Mouse (Mus musculus): Measurements from ENCODE around the gene Rbm17. TPM values are rescaled to one million over a fixed set of nuclear protein-coding genes. Genes with fewer than 3 reads are reported as not detected.
"Not testable (repeated sequence)": the region's sequence is repeated elsewhere in the genome, so short reads cannot be mapped to it uniquely, and the experiment has no call there.

Rbm17 gene
- 88.0 and 120 TPM in 2 replicates for polyA plus RNA-seq (2012; rRNA removed)

GRCm38 (mm10) chr2:11604053-11604452 lies at the start of gene Rbm17:
Gene Rbm17, minus strand, starts transcription at chr2:11604153.
- no peak for DNase-seq (ENCODE audit: low spot score)

- DNase-seq (ENCODE audit: low spot score), result no peak
Observed at GRCm38 (mm10) chr2:11653330-11653729, 49.4 kb upstream of the Rbm17 start.

- DNase-seq (ENCODE audit: low spot score), result no peak
Observed at GRCm38 (mm10) chr2:11652780-11653179, 48.8 kb upstream of the Rbm17 start.

- DNase-seq (ENCODE audit: low spot score), result no peak
Observed at GRCm38 (mm10) chr2:11652196-11652595, 48.2 kb upstream of the Rbm17 start.

GRCm38 (mm10) chr2:11651476-11651875 lies 47.5 kb upstream of the Rbm17 start:
- DNase-seq (ENCODE audit: low spot score), result no peak

GRCm38 (mm10) chr2:11645297-11645696 lies 41.3 kb upstream of the Rbm17 start:
- no peak for DNase-seq (ENCODE audit: low spot score)

GRCm38 (mm10) chr2:11644057-11644456 lies 40.1 kb upstream of the Rbm17 start:
- DNase-seq (ENCODE audit: low spot score), result no peak

GRCm38 (mm10) chr2:11642451-11642941 lies 38.5 kb upstream of the Rbm17 start, which contains the start of gene Il2ra:
Gene Il2ra, plus strand, starts transcription at chr2:11642807.
- DNase-seq (ENCODE audit: low spot score), result no peak

GRCm38 (mm10) chr2:11637115-11637514 lies 33.2 kb upstream of the Rbm17 start:
- DNase-seq (ENCODE audit: low spot score), result no peak

- DNase-seq (ENCODE audit: low spot score), result no peak
Observed at GRCm38 (mm10) chr2:11636138-11636480, 32.2 kb upstream of the Rbm17 start.

GRCm38 (mm10) chr2:11635471-11636137 lies 31.7 kb upstream of the Rbm17 start:
- no peak for DNase-seq (ENCODE audit: low spot score)

- DNase-seq (ENCODE audit: low spot score), result no peak
Observed at GRCm38 (mm10) chr2:11635035-11635434, 31.1 kb upstream of the Rbm17 start.

- DNase-seq (ENCODE audit: low spot score), result no peak
Observed at GRCm38 (mm10) chr2:11625890-11626289, 21.9 kb upstream of the Rbm17 start, which contains the start of gene Gm17490. Gene Gm17490, minus strand, starts transcription at chr2:11626264.

GRCm38 (mm10) chr2:11623726-11624125 lies 19.8 kb upstream of the Rbm17 start:
- DNase-seq (ENCODE audit: low spot score), result no peak

- no peak for DNase-seq (ENCODE audit: low spot score)
Observed at GRCm38 (mm10) chr2:11623173-11623572, 19.2 kb upstream of the Rbm17 start.

- DNase-seq (ENCODE audit: low spot score), result no peak
Observed at GRCm38 (mm10) chr2:11619598-11619997, 15.6 kb upstream of the Rbm17 start.

GRCm38 (mm10) chr2:11616846-11617245 lies 12.9 kb upstream of the Rbm17 start:
- DNase-seq (ENCODE audit: low spot score), result no peak

- not testable (repeated sequence) for DNase-seq (ENCODE audit: low spot score)
Observed at GRCm38 (mm10) chr2:11612939-11613338, 9.0 kb upstream of the Rbm17 start.

GRCm38 (mm10) chr2:11606718-11607117 lies 2.8 kb upstream of the Rbm17 start:
- DNase-seq (ENCODE audit: low spot score), result not testable (repeated sequence)

GRCm38 (mm10) chr2:11604911-11605310 lies 958 bp upstream of the Rbm17 start:
- DNase-seq (ENCODE audit: low spot score), result no peak

- peak; percentile 95 for DNase-seq (ENCODE audit: low spot score)
Observed at GRCm38 (mm10) chr2:11602506-11603489, 1.2 kb downstream of the Rbm17 start.

- DNase-seq (ENCODE audit: low spot score), result no peak
Observed at GRCm38 (mm10) chr2:11601795-11602194, 2.2 kb downstream of the Rbm17 start.

GRCm38 (mm10) chr2:11597906-11598305 lies 6.0 kb downstream of the Rbm17 start:
- DNase-seq (ENCODE audit: low spot score), result no peak

All from urinary bladder, adult 2 months (tissue).